Mouse (Mus musculus): Measurements from ENCODE around the gene Lrrc1.

- TF ChIP-seq USF1 (IDR thresholded peaks at IDR 0.05; ENCODE audit: low read depth): no peak
- TF ChIP-seq CTCF (IDR thresholded peaks at IDR 0.05; ENCODE audit: control insufficient read depth, insufficient read depth, insufficient read length): no peak
These were observed 160.7 kb downstream of the Lrrc1 start for GRCm38 (mm10) chr9:77383951-77384350.
